Mouse (Mus musculus) forebrain, embryonic 16.5 days (tissue): ENCODE results near the gene Emc6. TPM values are rescaled to one million over a fixed set of nuclear protein-coding genes. Genes with fewer than 3 reads are reported as not detected.
A peak's percentile ranks its signal among the peaks of the same experiment; 100 is the strongest.

Experiments
- ATAC-seq: fragments of 200-750 bp; cut with Nextera tagmentation; 2 replicates; pipeline ENCODE4 v1.8.0; 2017; ENCODE audit warnings: mild to moderate bottlenecking, moderate library complexity
- H3K27ac ChIP-seq: fragments of 300-500 bp; sonication (generic); 2 replicates; pipeline ENCODE4 v1.5.1; 2014; ENCODE audit warnings: low read length, control low read depth
- H3K27me3 ChIP-seq: fragments of 300-500 bp; sonication (generic); replicated peaks from 2 replicates; pipeline ENCODE4 v1.6.1; 2014; ENCODE audit warnings: low read length; ENCODE audit not compliant: control insufficient read depth, insufficient read depth
- H3K36me3 ChIP-seq: fragments of 300-500 bp; sonication (generic); 2 replicates; pipeline ENCODE4 v1.6.1; 2014; ENCODE audit not compliant: control insufficient read depth, insufficient read depth
- H3K4me1 ChIP-seq: fragments of 300-500 bp; sonication (generic); replicated peaks from 2 replicates; pipeline ENCODE4 v1.6.1; 2014; ENCODE audit warnings: low read length; ENCODE audit not compliant: control insufficient read depth, insufficient read depth
- H3K4me2 ChIP-seq: fragments of 300-500 bp; sonication (generic); 2 replicates; pipeline ENCODE4 v1.6.1; 2014; ENCODE audit warnings: mild to moderate bottlenecking, low read length, control low read depth
- H3K4me3 ChIP-seq: fragments of 300-500 bp; sonication (generic); replicated peaks from 2 replicates; pipeline ENCODE4 v1.5.1; 2014; ENCODE audit warnings: mild to moderate bottlenecking, low read length, control low read depth
- H3K9ac ChIP-seq: fragments of 300-500 bp; sonication (generic); replicated peaks from 2 replicates; pipeline ENCODE4 v1.6.1; 2014; ENCODE audit warnings: low read depth, low read length, control low read depth
- H3K9me3 ChIP-seq: fragments of 300-500 bp; sonication (generic); 2 replicates; pipeline ENCODE4 v1.6.1; 2016; ENCODE audit warnings: low read length; ENCODE audit not compliant: control insufficient read depth
- WGBS: fragments of 180-500 bp; shearing (Covaris S2); extraction: QIAGEN DNeasy Blood & Tissue Kit; methylation state at CpG from one replicate; pipeline ENCODE4 v1.1.7; 2014; 5-methylcytosine and 5-hydroxymethylcytosine counted together
- polyA plus RNA-seq: library from polyadenylated mRNA; unstranded; fragments of >200 nt; fragmentation: Nextera tagmentation; extraction: Ambion mirVana; gene quantifications from 2 replicates; pipeline ENCODE4 v1.2.1, GENCODE M21; 2015

Gene Emc6
- polyA plus RNA-seq, 1 experiment from 2014 or later = 127 TPM

- H3K9me3 ChIP-seq = no peaks in the 10 kb centered on the region
- H3K27me3 ChIP-seq = no peaks in the 10 kb centered on the region
- H3K4me3 ChIP-seq = no peak overlapping the region
- H3K9ac ChIP-seq = no peak overlapping the region
- ATAC-seq = no peak
- WGBS = 51% methylated on average over 10 of the region's 11 CpGs
- no peaks in the 10 kb centered on the region for H3K36me3 ChIP-seq
- H3K4me1 ChIP-seq = no peaks in the 10 kb centered on the region
- H3K27ac ChIP-seq = no peak overlapping the region
- H3K4me2 ChIP-seq = no peak overlapping the region
Measured at GRCm38 (mm10) chr11:73146026-73146974, 30.5 kb downstream of the Emc6 start.

GRCm38 (mm10) chr11:73144261-73144681, 32.6 kb downstream of the Emc6 start:
- no peaks in the 10 kb centered on the region for H3K9me3 ChIP-seq
- no peak for ATAC-seq
- H3K9ac ChIP-seq = no peak overlapping the region
- no peaks in the 10 kb centered on the region for H3K4me1 ChIP-seq
- H3K27me3 ChIP-seq = no peaks in the 10 kb centered on the region
- H3K4me3 ChIP-seq = no peak overlapping the region
- no peak overlapping the region for H3K27ac ChIP-seq
- no peak overlapping the region for H3K4me2 ChIP-seq
- WGBS = 67% methylated on average over 1 of the region's 1 CpGs
- no peaks in the 10 kb centered on the region for H3K36me3 ChIP-seq

GRCm38 (mm10) chr11:73137591-73138501, 39.0 kb downstream of the Emc6 start, which contains the start of gene Haspin:
Gene Haspin (minus strand): TSS chr11:73138294.
- ATAC-seq = peak; percentile 98

GRCm38 (mm10) chr11:73137116-73137515, 39.7 kb downstream of the Emc6 start:
- Histone ChIP-seq H3K27me3 (no peaks in the 10 kb centered on the region), H3K9me3 (no peaks in the 10 kb centered on the region), H3K4me1 (peaks cover 12% of the 10 kb centered on the region), H3K4me2 (peak overlapping the region; percentile 87), H3K27ac (no peak overlapping the region), H3K36me3 (no peaks in the 10 kb centered on the region), H3K9ac (peak overlapping the region; percentile 71; the same call in 1 of the 2 replicates), H3K4me3 (peak overlapping the region; percentile 79)
- ATAC-seq = no peak
- WGBS = 26% methylated on average over 11 of the region's 11 CpGs

More at GRCm38 (mm10) chr11:73137591-73138501, 39.0 kb downstream of the Emc6 start, which contains the start of gene Haspin:
- Histone ChIP-seq H3K4me2 (peak within 1 kb of the TSS; percentile 87), H3K9me3 (no peaks in the 10 kb centered on the region), H3K4me3 (peak within 1 kb of the TSS; percentile 79), H3K9ac (peak within 1 kb of the TSS; percentile 71), H3K4me1 (peaks cover 12% of the 10 kb centered on the region), H3K27ac (no peak within 1 kb of the TSS), H3K36me3 (no peaks in the 10 kb centered on the region), H3K27me3 (no peaks in the 10 kb centered on the region)
- WGBS = under 1% methylated on average over 84 of the region's 84 CpGs

GRCm38 (mm10) chr11:73136587-73136986, 40.2 kb downstream of the Emc6 start:
- Histone ChIP-seq H3K36me3 (no peaks in the 10 kb centered on the region), H3K4me2 (peak overlapping the region; percentile 87), H3K9me3 (no peaks in the 10 kb centered on the region), H3K4me3 (peak overlapping the region; percentile 79), H3K9ac (no peak overlapping the region), H3K27ac (no peak overlapping the region), H3K4me1 (peaks cover 12% of the 10 kb centered on the region), H3K27me3 (no peaks in the 10 kb centered on the region)
- 79% methylated on average over 6 of the region's 6 CpGs for WGBS
- ATAC-seq = no peak

- Histone ChIP-seq H3K27ac (no peak overlapping the region), H3K4me2 (no peak overlapping the region), H3K4me1 (peaks cover 12% of the 10 kb centered on the region), H3K27me3 (no peaks in the 10 kb centered on the region), H3K9ac (no peak overlapping the region), H3K36me3 (no peaks in the 10 kb centered on the region), H3K4me3 (no peak overlapping the region), H3K9me3 (no peaks in the 10 kb centered on the region)
- ATAC-seq = no peak
- 92% methylated on average over 5 of the region's 5 CpGs for WGBS
Measured at GRCm38 (mm10) chr11:73134222-73134621, 42.6 kb downstream of the Emc6 start.

GRCm38 (mm10) chr11:73132999-73133398, 43.8 kb downstream of the Emc6 start:
- no peak overlapping the region for H3K9ac ChIP-seq
- no peaks in the 10 kb centered on the region for H3K27me3 ChIP-seq
- no peak overlapping the region for H3K4me2 ChIP-seq
- H3K4me1 ChIP-seq = peaks cover 12% of the 10 kb centered on the region
- WGBS = 96% methylated on average over 6 of the region's 6 CpGs
- H3K9me3 ChIP-seq = no peaks in the 10 kb centered on the region
- ATAC-seq = no peak
- no peaks in the 10 kb centered on the region for H3K36me3 ChIP-seq
- no peak overlapping the region for H3K4me3 ChIP-seq
- no peak overlapping the region for H3K27ac ChIP-seq

GRCm38 (mm10) chr11:73131020-73131419, 45.8 kb downstream of the Emc6 start:
- Histone ChIP-seq H3K4me3 (no peak overlapping the region), H3K9ac (no peak overlapping the region), H3K4me1 (0 out of 2 replicates have a peak, but pooled peaks cover under 1% of the 10 kb centered on the region), H3K36me3 (no peaks in the 10 kb centered on the region), H3K27me3 (no peaks in the 10 kb centered on the region), H3K9me3 (no peaks in the 10 kb centered on the region), H3K27ac (no peak overlapping the region), H3K4me2 (no peak overlapping the region)
- WGBS = 83% methylated on average over 7 of the region's 7 CpGs
- ATAC-seq = no peak

GRCm38 (mm10) chr11:73126495-73126894, 50.3 kb downstream of the Emc6 start:
- H3K27me3 ChIP-seq = no peaks in the 10 kb centered on the region
- no peak overlapping the region for H3K4me2 ChIP-seq
- no peak overlapping the region for H3K4me3 ChIP-seq
- no peak overlapping the region for H3K9ac ChIP-seq
- H3K36me3 ChIP-seq = no peaks in the 10 kb centered on the region
- ATAC-seq = no peak
- H3K9me3 ChIP-seq = no peaks in the 10 kb centered on the region
- H3K4me1 ChIP-seq = no peaks in the 10 kb centered on the region
- H3K27ac ChIP-seq = no peak overlapping the region
- 93% methylated on average over 6 of the region's 6 CpGs for WGBS
